In the genomic region with DNA sequence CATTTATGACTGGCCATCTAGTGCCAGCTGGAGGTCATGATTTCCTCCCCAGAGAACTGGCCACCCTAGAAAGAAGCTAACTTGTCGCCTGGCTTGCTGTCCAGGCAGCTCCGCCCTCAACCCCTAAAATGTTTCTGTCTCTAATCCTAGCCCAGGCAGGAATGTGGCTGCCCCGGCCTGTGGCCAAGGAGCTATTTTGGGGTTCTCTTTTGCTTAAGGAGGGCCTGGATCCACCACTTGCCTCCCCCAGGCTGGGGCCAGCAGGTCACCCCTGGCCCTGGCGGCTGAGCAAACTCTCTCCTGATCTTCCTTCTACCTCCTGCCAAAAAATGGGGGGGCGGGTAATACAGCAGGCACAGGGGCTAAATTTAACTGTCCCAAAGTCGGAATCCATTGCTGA, we compare ENCODE assay signal across 10 mouse cellular contexts. TPM values are rescaled to one million over a fixed set of nuclear protein-coding genes. Genes with fewer than 3 reads are reported as not detected.
DNase-seq lines count a peak whose midpoint lies in the region; TF ChIP-seq lines count a peak whose summit lies in the region.
"Had no signal": no experiment of that assay in that cellular context is flagged by ENCODE, and none has a peak within 500 bp of the region (broad histone marks: within the 10 kb centered on the region; RNA-seq: fewer than 3 reads in every experiment).

No protein-coding gene starts in this region.

- intact Hi-C loops in gastrocnemius, adult 2 months (cut with DNase I), result no loop called here

- peak overlapping the region; percentile 87 for H3K4me3 ChIP-seq in gastrocnemius, adult 2 months

- peak overlapping the region; percentile 99 for H3K27ac ChIP-seq in gastrocnemius, adult 2 months
- H3K27ac ChIP-seq: macrophage had no signal

- peak; percentile 25 for DNase-seq in kidney, adult 18-20 months
- no peak for DNase-seq in kidney, postnatal 14 days
- peak; percentile 95 for DNase-seq in gastrocnemius, adult 2 months
- peak; percentile 79 for DNase-seq in heart, postnatal 4 days
- peak; percentile 39 to 76 for DNase-seq in lung, postnatal 4 days
- DNase-seq in retina, postnatal 1 day, result no peak
- no peak for DNase-seq in frontal cortex, postnatal 14 days (ENCODE audit: low spot score in 2 of 2)
- no peak for DNase-seq in urinary bladder, postnatal 4 days (ENCODE audit: low spot score in 2 of 2)

- TF ChIP-seq CTCF in gastrocnemius, adult 2 months (IDR thresholded peaks at IDR 0.05), result no peak

RNA-seq across cellular contexts. Expression of a gene that starts 0.6 kb away (rescaled TPM):
- total RNA-seq in gastrocnemius, adult 2 months (2021), result 100 to 1,000 TPM; 265 to 336 TPM
- 100 to 1,000 TPM; 188 to 201 TPM for total RNA-seq in heart, postnatal 4 days (2021)

RNA-seq across cellular contexts. Expression of a gene that starts 7.1 kb away (rescaled TPM):
- 10 to 100 TPM; 31.9 to 32.1 TPM for total RNA-seq in gastrocnemius, adult 2 months (2021)
- total RNA-seq in heart, postnatal 4 days (2021), result 10 to 100 TPM; 60.3 to 62.9 TPM

RNA-seq across cellular contexts. Expression of a gene that starts 11.3 kb away (rescaled TPM):
- 1 to 10 TPM in 1 of 2 experiments, under 1 TPM in 1; 0.89 to 2.3 TPM for total RNA-seq in gastrocnemius, adult 2 months (2021)
- 10 to 100 TPM; 10.3 to 10.4 TPM for total RNA-seq in heart, postnatal 4 days (2021)

RNA-seq across cellular contexts. Expression of a gene that starts 28.6 kb away (rescaled TPM):
- total RNA-seq in gastrocnemius, adult 2 months (2021), result not detected
- not detected for total RNA-seq in heart, postnatal 4 days (2021)
- total RNA-seq: gastrocnemius, postnatal 4 days had no signal

RNA-seq across cellular contexts. Expression of a gene that starts 35.1 kb away (rescaled TPM):
- not detected for total RNA-seq in gastrocnemius, adult 2 months (2021)
- total RNA-seq in heart, postnatal 4 days (2021), result under 1 TPM; 0.33 to 0.56 TPM

Comparison
In these comparisons a context has a peak if more than half of its experiments do, and no peak if none do; other contexts are left out.
1. DNase-seq: peak in kidney, adult 18-20 months (single experiment), gastrocnemius, adult 2 months (single experiment), heart, postnatal 4 days (single experiment) and lung, postnatal 4 days (2 of 2); none in kidney, postnatal 14 days (single experiment), retina, postnatal 1 day (single experiment), frontal cortex, postnatal 14 days (0 of 2) and urinary bladder, postnatal 4 days (0 of 2).